In the genomic region with DNA sequence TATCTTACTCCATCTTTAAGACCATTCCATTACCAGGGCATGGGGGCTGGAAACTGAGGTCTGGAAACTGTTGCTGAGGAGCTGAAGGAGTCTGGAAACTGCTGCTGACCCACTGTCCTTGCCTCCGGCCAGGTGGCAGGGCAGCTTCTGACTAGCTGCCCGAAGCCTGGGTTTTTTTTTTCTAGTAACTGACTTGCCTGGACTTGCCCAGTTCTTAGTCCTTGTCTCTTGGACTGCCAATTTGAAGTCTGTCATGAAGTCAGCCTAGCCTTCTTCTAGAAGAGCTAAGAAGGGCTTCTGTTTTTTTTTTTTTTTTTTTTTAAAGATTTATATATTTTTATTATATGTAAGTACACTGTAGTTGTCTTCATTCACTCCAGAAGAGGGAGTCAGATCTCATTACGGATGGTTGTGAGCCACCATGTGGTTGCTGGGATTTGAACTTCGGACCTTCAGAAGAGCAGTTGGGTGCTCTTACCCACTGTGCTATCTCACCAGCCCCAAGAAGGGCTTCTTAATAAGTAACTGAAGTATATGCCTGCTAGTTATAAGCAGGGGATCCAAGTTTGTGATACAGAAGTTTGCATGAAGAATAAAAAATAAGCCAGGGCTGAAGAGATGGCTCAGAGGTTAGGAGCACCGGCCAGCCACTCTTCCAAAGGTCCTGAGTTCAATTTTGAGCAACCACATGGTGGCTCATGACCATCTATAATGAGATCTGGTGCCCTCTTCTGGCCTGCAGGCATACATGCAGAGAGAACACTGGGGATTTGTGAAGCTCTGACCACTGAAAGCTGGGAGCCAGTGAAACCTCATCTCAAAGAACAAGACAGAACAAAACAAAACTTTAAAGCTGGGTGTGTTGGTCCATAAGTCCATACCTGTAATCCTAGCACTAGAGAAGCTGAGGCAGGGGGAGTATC, we compare ENCODE assay signal across 9 mouse cellular contexts. TPM values are rescaled to one million over a fixed set of nuclear protein-coding genes. Genes with fewer than 3 reads are reported as not detected.
DNase-seq lines count a peak whose midpoint lies in the region; ATAC-seq and TF ChIP-seq lines count a peak whose summit lies in the region.
"Had no signal": no experiment of that assay in that cellular context is flagged by ENCODE, and none has a peak within 500 bp of the region (broad histone marks: within the 10 kb centered on the region; RNA-seq: fewer than 3 reads in every experiment).

No protein-coding gene starts in this region.

- no peaks in the 10 kb centered on the region for H3K9me3 ChIP-seq in kidney, embryonic 16.5 days (ENCODE audit: low read length)
- no peaks in the 10 kb centered on the region for H3K9me3 ChIP-seq in ES-Bruce4 (replicated peaks; ENCODE audit: control insufficient read depth, insufficient read depth, low read length, poor library complexity, severe bottlenecking)
- no peaks in the 10 kb centered on the region for H3K9me3 ChIP-seq in midbrain, embryonic 11.5 days (ENCODE audit: control insufficient read depth, low read length)
- H3K9me3 ChIP-seq: heart, embryonic 15.5 days had no signal

- peaks cover 7% of the 10 kb centered on the region; the same call in 1 of the 2 replicates for H3K4me1 ChIP-seq in kidney, adult 2 months (ENCODE audit: control insufficient read depth, insufficient read depth, low read length)
- H3K4me1 ChIP-seq in kidney, embryonic 16.5 days (ENCODE audit: insufficient read depth, low read length), result peaks cover 13% of the 10 kb centered on the region
- no peaks in the 10 kb centered on the region for H3K4me1 ChIP-seq in ES-Bruce4 (ENCODE audit: control insufficient read depth, insufficient read depth, low read length)
- peaks cover 7% of the 10 kb centered on the region for H3K4me1 ChIP-seq in midbrain, embryonic 11.5 days (ENCODE audit: control insufficient read depth, insufficient read depth, low read length)

- TF ChIP-seq POLR2A in kidney, adult 2 months (IDR thresholded peaks at IDR 0.05; ENCODE audit: low read depth, low read length), result no peak
- TF ChIP-seq POLR2A in ES-Bruce4 (IDR thresholded peaks at IDR 0.05; ENCODE audit: insufficient read depth, low read length), result no peak

- 0 out of 2 replicates have a peak, but pooled peaks have one; percentile 9 for TF ChIP-seq EP300 in ES-Bruce4 (IDR thresholded peaks at IDR 0.05; ENCODE audit: insufficient read depth, low read depth, low read length)

- H3K36me3 ChIP-seq in kidney, adult 2 months (ENCODE audit: control insufficient read depth, insufficient read depth, low read length), result no peaks in the 10 kb centered on the region
- peaks cover under 1% of the 10 kb centered on the region; the same call in 1 of the 2 replicates for H3K36me3 ChIP-seq in kidney, embryonic 16.5 days (ENCODE audit: insufficient read depth, low read length)
- H3K36me3 ChIP-seq in ES-Bruce4 (ENCODE audit: control insufficient read depth, insufficient read depth, low read length, poor library complexity, severe bottlenecking), result peaks cover under 1% of the 10 kb centered on the region
- H3K36me3 ChIP-seq in midbrain, embryonic 11.5 days (ENCODE audit: control insufficient read depth, insufficient read depth, low read length), result 0 out of 2 replicates have a peak, but pooled peaks cover under 1% of the 10 kb centered on the region
- H3K36me3 ChIP-seq: heart, embryonic 15.5 days had no signal

- no peak overlapping the region for H3K27ac ChIP-seq in kidney, adult 2 months (ENCODE audit: insufficient read depth, low read depth, low read length)
- H3K27ac ChIP-seq in kidney, embryonic 16.5 days (ENCODE audit: low read length), result no peak overlapping the region
- H3K27ac ChIP-seq in ES-Bruce4 (ENCODE audit: insufficient read depth, low read length), result peak overlapping the region; percentile 60
- no peak overlapping the region for H3K27ac ChIP-seq in midbrain, embryonic 11.5 days (ENCODE audit: low read depth, low read length)
- H3K27ac ChIP-seq: heart, embryonic 15.5 days had no signal

- peak; percentile 67 for DNase-seq in kidney, adult 2 months
- peak; percentile 74 for DNase-seq in adipocyte (ENCODE audit: low spot score)
- DNase-seq in heart, postnatal 36 days, result peak; percentile 42
- peak; percentile 57 for DNase-seq in retina, postnatal 1 day
- DNase-seq in midbrain, embryonic 11.5 days (ENCODE audit: low spot score, missing footprints), result no peak

- 51% methylated on average over 5 of the region's 5 CpGs for WGBS in kidney, adult 2 months
- WGBS in kidney, embryonic 16.5 days, result 63% methylated on average over 5 of the region's 5 CpGs
- 63% methylated on average over 5 of the region's 5 CpGs for WGBS in midbrain, embryonic 11.5 days

- no peak overlapping the region for H3K4me2 ChIP-seq in kidney, embryonic 16.5 days (replicated peaks; ENCODE audit: low read depth, low read length)
- H3K4me2 ChIP-seq in midbrain, embryonic 11.5 days, result no peak overlapping the region
- H3K4me2 ChIP-seq: heart, embryonic 15.5 days had no signal

- ATAC-seq in kidney, embryonic 16.5 days (ENCODE audit: low FRiP score, low TSS enrichment), result no peak
- ATAC-seq in midbrain, embryonic 11.5 days (ENCODE audit: low FRiP score), result no peak

- H3K27me3 ChIP-seq in kidney, adult 2 months (replicated peaks; ENCODE audit: control insufficient read depth, insufficient read depth, low read length), result no peaks in the 10 kb centered on the region
- no peaks in the 10 kb centered on the region for H3K27me3 ChIP-seq in kidney, embryonic 16.5 days (ENCODE audit: insufficient read depth, low read length)
- no peaks in the 10 kb centered on the region for H3K27me3 ChIP-seq in ES-Bruce4 (ENCODE audit: control insufficient read depth, insufficient read depth, low read length, poor library complexity, severe bottlenecking)
- H3K27me3 ChIP-seq in midbrain, embryonic 11.5 days (ENCODE audit: control insufficient read depth, insufficient read depth, low read length), result no peaks in the 10 kb centered on the region
- H3K27me3 ChIP-seq: heart, embryonic 15.5 days had no signal

- no peak overlapping the region for H3K9ac ChIP-seq in kidney, embryonic 16.5 days (replicated peaks; ENCODE audit: low read length)
- peak overlapping the region; percentile 10; the same call in 1 of the 2 replicates for H3K9ac ChIP-seq in ES-Bruce4 (ENCODE audit: low read depth, poor library complexity, severe bottlenecking)
- H3K9ac ChIP-seq in midbrain, embryonic 11.5 days (ENCODE audit: low read length), result no peak overlapping the region
- H3K9ac ChIP-seq: heart, embryonic 15.5 days had no signal

- peak; percentile 80 for TF ChIP-seq CTCF in kidney, adult 2 months (conservative IDR thresholded peaks at IDR 0.05; ENCODE audit: insufficient read depth, insufficient read length, low read depth, low read length)
- peak; percentile 63 for TF ChIP-seq CTCF in ES-Bruce4 (IDR thresholded peaks at IDR 0.05; ENCODE audit: low read depth, low read length)

- intact Hi-C loops in heart, postnatal 36 days (cut with DNase I), result loop anchor here (5.0 kb wide), 1 partner anchor 154 kb away; no protein-coding TSS in a partner anchor

- no peak overlapping the region for H3K4me3 ChIP-seq in kidney, adult 2 months (ENCODE audit: insufficient read depth, low read depth, low read length)
- no peak overlapping the region for H3K4me3 ChIP-seq in kidney, embryonic 16.5 days (ENCODE audit: low read length)
- H3K4me3 ChIP-seq in ES-Bruce4 (ENCODE audit: low read depth, low read length), result no peak overlapping the region
- no peak overlapping the region for H3K4me3 ChIP-seq in midbrain, embryonic 11.5 days (ENCODE audit: low read depth, low read length)
- H3K4me3 ChIP-seq: heart, embryonic 15.5 days; megakaryocyte, embryonic 14.5 days had no signal

RNA-seq across cellular contexts. Expression of a gene that starts 3.6 kb away (rescaled TPM):
- polyA plus RNA-seq in kidney, adult 2 months (2012; rRNA removed), result 172 and 183 TPM in 2 replicates
- 254 and 260 TPM in 2 replicates for polyA plus RNA-seq in kidney, embryonic 16.5 days (2015; fragmentation: Nextera tagmentation; extraction: Ambion mirVana)
- polyA plus RNA-seq in ES-Bruce4 (2011; ENCODE audit: insufficient read depth, insufficient read length, low read depth, missing spikeins), result 598 and 608 TPM in 2 replicates
- 10 to 100 TPM; 71.6 to 72.7 TPM for total RNA-seq in heart, postnatal 36 days (2021)
- 242 and 251 TPM in 2 replicates for polyA plus RNA-seq in midbrain, embryonic 11.5 days (2014; fragmentation: Nextera tagmentation; extraction: Ambion mirVana)

RNA-seq across cellular contexts. Expression of a gene that starts 8.7 kb away (rescaled TPM):
- polyA plus RNA-seq in kidney, adult 2 months (2012; rRNA removed), result 38.9 and 52.2 TPM in 2 replicates
- 51.7 and 52.5 TPM in 2 replicates for polyA plus RNA-seq in kidney, embryonic 16.5 days (2015; fragmentation: Nextera tagmentation; extraction: Ambion mirVana)
- polyA plus RNA-seq in ES-Bruce4 (2011; ENCODE audit: insufficient read depth, insufficient read length, low read depth, missing spikeins), result 16.6 and 18.2 TPM in 2 replicates
- total RNA-seq in heart, postnatal 36 days (2021), result 1 to 10 TPM; 7.7 to 8.1 TPM
- 52.7 and 53.5 TPM in 2 replicates for polyA plus RNA-seq in midbrain, embryonic 11.5 days (2014; fragmentation: Nextera tagmentation; extraction: Ambion mirVana)

RNA-seq across cellular contexts. Expression of a gene that starts 29.7 kb away (rescaled TPM):
- 0.64 and 1.2 TPM in 2 replicates for polyA plus RNA-seq in kidney, adult 2 months (2012; rRNA removed)
- polyA plus RNA-seq in kidney, embryonic 16.5 days (2015; fragmentation: Nextera tagmentation; extraction: Ambion mirVana), result not detected in 2 replicates
- polyA plus RNA-seq in ES-Bruce4 (2011; ENCODE audit: insufficient read depth, insufficient read length, low read depth, missing spikeins), result not detected in 2 replicates
- not detected for total RNA-seq in heart, postnatal 36 days (2021)
- polyA plus RNA-seq in midbrain, embryonic 11.5 days (2014; fragmentation: Nextera tagmentation; extraction: Ambion mirVana), result not detected in 2 replicates
- polyA plus RNA-seq: heart, embryonic 15.5 days had no signal

RNA-seq across cellular contexts. Expression of a gene that starts 37.3 kb away (rescaled TPM):
- 23.3 and 24.5 TPM in 2 replicates for polyA plus RNA-seq in kidney, adult 2 months (2012; rRNA removed)
- polyA plus RNA-seq in kidney, embryonic 16.5 days (2015; fragmentation: Nextera tagmentation; extraction: Ambion mirVana), result 8.5 and 8.9 TPM in 2 replicates
- polyA plus RNA-seq in ES-Bruce4 (2011; ENCODE audit: insufficient read depth, insufficient read length, low read depth, missing spikeins), result 12.4 and 13.4 TPM in 2 replicates
- 10 to 100 TPM; 39.0 to 50.1 TPM for total RNA-seq in heart, postnatal 36 days (2021)
- polyA plus RNA-seq in midbrain, embryonic 11.5 days (2014; fragmentation: Nextera tagmentation; extraction: Ambion mirVana), result 5.2 and 5.4 TPM in 2 replicates

RNA-seq across cellular contexts. Expression of a gene that starts 43.1 kb away (rescaled TPM):
- polyA plus RNA-seq in kidney, adult 2 months (2012; rRNA removed), result 123 and 145 TPM in 2 replicates
- 521 and 528 TPM in 2 replicates for polyA plus RNA-seq in kidney, embryonic 16.5 days (2015; fragmentation: Nextera tagmentation; extraction: Ambion mirVana)
- 59.8 TPM in 2 replicates for polyA plus RNA-seq in ES-Bruce4 (2011; ENCODE audit: insufficient read depth, insufficient read length, low read depth, missing spikeins)
- total RNA-seq in heart, postnatal 36 days (2021), result 100 to 1,000 TPM in 1 of 2 experiments, 10 to 100 TPM in 1; 79.2 to 117 TPM
- polyA plus RNA-seq in midbrain, embryonic 11.5 days (2014; fragmentation: Nextera tagmentation; extraction: Ambion mirVana), result 355 and 376 TPM in 2 replicates
